Mouse (Mus musculus) midbrain, postnatal 0 days (tissue): ENCODE results near the gene Gpr137. TPM values are rescaled to one million over a fixed set of nuclear protein-coding genes. Genes with fewer than 3 reads are reported as not detected.
A peak's percentile ranks its signal among the peaks of the same experiment; 100 is the strongest.
"Not testable (repeated sequence)": the region's sequence is repeated elsewhere in the genome, so short reads cannot be mapped to it uniquely, and the experiment has no call there.

Source experiments
- ATAC-seq: fragments of 200-750 bp; cut with Nextera tagmentation; 2 replicates; pipeline ENCODE4 v1.8.0; 2017; ENCODE audit warnings: moderate number of reproducible peaks, mild to moderate bottlenecking, moderate TSS enrichment, moderate library complexity; ENCODE audit not compliant: low FRiP score
- DNase-seq: peaks from one replicate; pipeline ENCODE4 v3.0.0-alpha.2; 2015; ENCODE audit warnings: low spot score
- H3K27ac ChIP-seq: fragments of 300-500 bp; sonication (generic); 2 replicates; pipeline ENCODE4 v1.5.1; 2014; ENCODE audit warnings: low read depth, mild to moderate bottlenecking, low read length, mixed read lengths
- H3K27me3 ChIP-seq: fragments of 300-500 bp; sonication (generic); 2 replicates; pipeline ENCODE4 v1.6.1; 2014; ENCODE audit warnings: low read length, control low read depth, mixed read lengths; ENCODE audit not compliant: insufficient read depth
- H3K36me3 ChIP-seq: fragments of 300-500 bp; sonication (generic); 2 replicates; pipeline ENCODE4 v1.6.1; 2014; ENCODE audit warnings: low read length, control low read depth, mixed read lengths; ENCODE audit not compliant: insufficient read depth
- H3K4me1 ChIP-seq: fragments of 300-500 bp; sonication (generic); 2 replicates; pipeline ENCODE4 v1.6.1; 2014; ENCODE audit warnings: mild to moderate bottlenecking, control low read depth, antibody characterized with exemption, low read length, mixed read lengths; ENCODE audit not compliant: insufficient read depth
- H3K4me2 ChIP-seq: fragments of 300-500 bp; sonication (generic); 2 replicates; pipeline ENCODE4 v1.6.1; 2014; ENCODE audit warnings: low read depth, mild to moderate bottlenecking, low read length, mixed read lengths; ENCODE audit not compliant: poor library complexity, severe bottlenecking
- H3K4me3 ChIP-seq: fragments of 300-500 bp; sonication (generic); 2 replicates; pipeline ENCODE4 v1.5.1; 2014; ENCODE audit warnings: low read depth, mild to moderate bottlenecking, low read length, moderate library complexity
- H3K9ac ChIP-seq: fragments of 300-500 bp; sonication (generic); replicated peaks from 2 replicates; pipeline ENCODE4 v1.6.1; 2014; ENCODE audit warnings: mild to moderate bottlenecking, low read length, moderate library complexity, mixed read lengths; ENCODE audit not compliant: poor library complexity, severe bottlenecking
- H3K9me3 ChIP-seq: fragments of 300-500 bp; sonication (generic); 2 replicates; pipeline ENCODE4 v1.6.1; 2016; ENCODE audit warnings: low read length, control low read depth
- CTCF ChIP-seq: IDR thresholded peaks from 2 replicates; pipeline ENCODE4 v1.5.1; 2016; ENCODE audit warnings: antibody characterized with exemption, mild to moderate bottlenecking
- WGBS: fragments of 180-500 bp; shearing (Covaris S2); extraction: QIAGEN DNeasy Blood & Tissue Kit; methylation state at CpG from one replicate; pipeline ENCODE4 v1.1.7; 2014; 5-methylcytosine and 5-hydroxymethylcytosine counted together
- polyA plus RNA-seq: library from polyadenylated mRNA; unstranded; fragments of >200 nt; fragmentation: Nextera tagmentation; extraction: Ambion mirVana; gene quantifications from 2 replicates; pipeline ENCODE4 v1.2.1, GENCODE M21; 2015
- total RNA-seq: library from RNA; depleted of rRNA; stranded (reverse); fragments of >200 nt; gene quantifications from 2 replicates; pipeline ENCODE4 v1.2.3, GENCODE M21; 2014; rRNA removed

Gpr137 gene
- total RNA-seq = 88.5 and 101 TPM in 2 replicates
- 77.6 and 78.8 TPM in 2 replicates for polyA plus RNA-seq

DNA sequence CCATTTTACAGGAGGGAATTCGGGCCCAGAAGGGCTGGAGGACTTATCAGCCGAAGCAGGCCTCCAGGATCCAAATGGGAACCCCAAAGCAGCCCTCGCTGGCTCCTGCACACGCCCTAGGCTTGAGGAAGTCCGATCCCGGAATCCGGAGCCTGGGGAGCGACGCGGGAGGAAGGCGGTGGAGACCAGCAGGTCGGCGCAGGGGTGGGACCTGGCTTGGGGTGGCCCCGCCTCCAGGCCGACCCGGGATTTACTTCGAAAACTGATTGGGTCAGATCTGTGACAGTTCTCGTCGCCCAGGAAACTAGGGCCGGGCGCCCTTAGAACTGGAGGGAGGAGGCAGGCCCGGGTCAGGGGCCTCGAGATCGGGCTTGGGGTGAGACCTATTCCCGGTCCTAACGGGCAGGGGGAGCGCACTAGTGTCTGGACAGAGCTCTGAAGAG, at the start of gene Gpr137:
Gpr137 (minus strand) TSS at position 232 of the 443 bp plus-strand sequence.
- peak within 1 kb of the TSS; percentile 95 for H3K27ac ChIP-seq
- DNase-seq (peak; percentile 93), ATAC-seq (peak; percentile 82)
- peaks cover 19% of the 10 kb centered on the region for H3K4me1 ChIP-seq
- no peaks in the 10 kb centered on the region for H3K27me3 ChIP-seq
- H3K9me3 ChIP-seq = no peaks in the 10 kb centered on the region
- H3K36me3 ChIP-seq = peaks cover 8% of the 10 kb centered on the region
- TF ChIP-seq CTCF = no peak
- peak within 1 kb of the TSS; percentile 92 for H3K4me3 ChIP-seq
- H3K4me2 ChIP-seq = peak within 1 kb of the TSS; percentile 100
- peak within 1 kb of the TSS; percentile 89 for H3K9ac ChIP-seq
- under 1% methylated on average over 27 of the region's 27 CpGs for WGBS

DNA sequence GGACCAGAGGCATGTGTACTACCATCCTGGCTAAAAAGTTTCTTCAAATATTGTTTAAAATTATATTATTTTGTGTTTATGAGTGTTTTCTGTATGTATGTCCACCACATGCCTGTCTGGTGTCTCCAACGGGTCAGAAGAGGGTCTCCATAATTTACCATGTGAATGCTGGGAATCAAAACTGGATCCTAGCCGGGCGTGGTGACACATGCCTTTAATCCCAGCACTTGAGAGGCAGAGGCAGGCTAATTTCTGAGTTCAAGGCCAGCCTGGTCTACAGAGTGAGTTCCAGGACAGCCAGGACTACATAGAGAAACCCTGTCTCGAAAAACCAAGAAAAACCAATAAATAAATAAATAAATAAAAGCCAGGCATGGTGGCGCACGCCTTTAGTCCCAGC, 48.9 kb upstream of the Gpr137 start:
- not testable (repeated sequence) for H3K4me2 ChIP-seq, H3K9me3 ChIP-seq, H3K27ac ChIP-seq, H3K36me3 ChIP-seq, H3K9ac ChIP-seq, DNase-seq, ATAC-seq, H3K4me3 ChIP-seq, H3K27me3 ChIP-seq
- WGBS = 95% methylated on average over 6 of the region's 6 CpGs
- H3K4me1 ChIP-seq = peaks cover 24% of the 10 kb centered on the region

DNA sequence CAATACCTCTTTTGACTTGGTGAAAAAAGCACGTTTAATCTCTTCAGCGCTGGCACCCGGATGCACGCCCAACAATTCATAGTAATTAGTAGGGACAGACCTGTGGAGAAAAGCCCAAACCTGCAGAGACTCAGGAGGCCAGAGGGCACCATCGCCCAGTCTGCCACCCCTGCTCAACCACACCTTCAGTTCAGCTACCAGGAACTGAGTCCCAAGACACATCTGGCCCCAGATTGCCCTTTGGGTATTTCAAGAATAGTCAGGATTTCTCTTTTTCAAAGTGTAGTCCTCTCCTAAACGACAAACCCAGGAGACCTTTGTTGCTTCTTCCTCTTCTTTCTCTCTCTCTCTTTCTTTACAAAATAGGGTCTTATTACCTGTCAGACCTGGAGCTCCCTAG, 48.4 kb upstream of the Gpr137 start:
- peaks cover 26% of the 10 kb centered on the region for H3K4me1 ChIP-seq

DNA sequence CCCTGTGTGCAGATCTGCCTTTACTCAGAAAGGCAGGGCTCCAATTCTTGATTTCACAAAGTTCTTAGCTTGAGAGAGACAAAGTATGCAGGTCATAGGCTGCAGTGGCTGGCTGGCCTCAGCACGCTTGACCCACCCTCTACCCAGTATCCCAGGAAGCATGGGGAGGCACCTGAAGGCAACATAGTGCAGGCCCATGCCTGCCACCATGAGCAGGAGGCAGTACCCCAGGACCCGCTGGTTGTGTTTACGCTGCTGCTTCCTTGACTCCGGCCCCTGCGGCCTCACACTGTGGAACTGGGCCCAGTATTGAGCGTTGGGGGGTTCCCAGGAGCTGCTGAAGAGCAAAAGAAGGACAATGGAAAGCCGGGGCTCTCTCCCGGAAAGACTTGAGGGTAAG, 47.0 kb upstream of the Gpr137 start:
- Histone ChIP-seq H3K36me3 (0 out of 2 replicates have a peak, but pooled peaks cover 9% of the 10 kb centered on the region), H3K4me1 (peaks cover 15% of the 10 kb centered on the region), H3K27me3 (no peaks in the 10 kb centered on the region), H3K4me2 (no peak overlapping the region), H3K4me3 (no peak overlapping the region), H3K9ac (no peak overlapping the region), H3K27ac (no peak overlapping the region), H3K9me3 (no peaks in the 10 kb centered on the region)
- WGBS = 87% methylated on average over 8 of the region's 8 CpGs
- no peak for TF ChIP-seq CTCF
- ATAC-seq (no peak), DNase-seq (no peak)

More for the DNA sequence above, 48.4 kb upstream of the Gpr137 start:
- Histone ChIP-seq H3K9me3 (no peaks in the 10 kb centered on the region), H3K4me2 (no peak overlapping the region), H3K36me3 (no peaks in the 10 kb centered on the region), H3K9ac (no peak overlapping the region), H3K4me3 (no peak overlapping the region), H3K27me3 (no peaks in the 10 kb centered on the region), H3K27ac (no peak overlapping the region)
- DNase-seq = no peak
- ATAC-seq = no peak
- TF ChIP-seq CTCF = no peak
- 88% methylated on average over 6 of the region's 6 CpGs for WGBS

DNA sequence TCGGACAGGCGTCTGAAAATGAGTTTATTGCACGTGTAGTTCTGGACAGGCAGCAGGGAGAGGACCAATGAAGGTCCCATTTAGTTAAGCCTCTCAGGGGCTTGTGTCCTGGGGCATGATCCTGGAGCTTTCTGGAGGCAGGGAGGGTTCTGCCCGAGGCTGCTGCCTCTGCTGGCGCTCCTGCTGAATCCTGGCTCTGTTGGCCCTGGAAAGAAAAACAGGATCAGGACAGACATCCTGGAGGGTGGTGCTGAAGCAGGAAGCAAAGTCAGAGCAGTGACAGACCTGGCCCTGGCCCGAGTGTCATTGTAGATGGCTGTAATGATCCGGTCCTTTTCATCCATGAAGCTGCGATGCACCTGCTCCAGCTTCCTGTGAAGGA, 45.6 kb upstream of the Gpr137 start:
- peak overlapping the region; percentile 61 for H3K4me3 ChIP-seq
- H3K9me3 ChIP-seq = no peaks in the 10 kb centered on the region
- H3K9ac ChIP-seq = peak overlapping the region; percentile 89
- H3K4me2 ChIP-seq = peak overlapping the region; percentile 74
- TF ChIP-seq CTCF = no peak
- no peak for DNase-seq
- ATAC-seq = no peak
- 4% methylated on average over 8 of the region's 8 CpGs for WGBS
- H3K36me3 ChIP-seq = 0 out of 2 replicates have a peak, but pooled peaks cover 9% of the 10 kb centered on the region
- no peaks in the 10 kb centered on the region for H3K27me3 ChIP-seq
- peaks cover 11% of the 10 kb centered on the region for H3K4me1 ChIP-seq
- H3K27ac ChIP-seq = peak overlapping the region; percentile 80; the same call in 1 of the 2 replicates

DNA sequence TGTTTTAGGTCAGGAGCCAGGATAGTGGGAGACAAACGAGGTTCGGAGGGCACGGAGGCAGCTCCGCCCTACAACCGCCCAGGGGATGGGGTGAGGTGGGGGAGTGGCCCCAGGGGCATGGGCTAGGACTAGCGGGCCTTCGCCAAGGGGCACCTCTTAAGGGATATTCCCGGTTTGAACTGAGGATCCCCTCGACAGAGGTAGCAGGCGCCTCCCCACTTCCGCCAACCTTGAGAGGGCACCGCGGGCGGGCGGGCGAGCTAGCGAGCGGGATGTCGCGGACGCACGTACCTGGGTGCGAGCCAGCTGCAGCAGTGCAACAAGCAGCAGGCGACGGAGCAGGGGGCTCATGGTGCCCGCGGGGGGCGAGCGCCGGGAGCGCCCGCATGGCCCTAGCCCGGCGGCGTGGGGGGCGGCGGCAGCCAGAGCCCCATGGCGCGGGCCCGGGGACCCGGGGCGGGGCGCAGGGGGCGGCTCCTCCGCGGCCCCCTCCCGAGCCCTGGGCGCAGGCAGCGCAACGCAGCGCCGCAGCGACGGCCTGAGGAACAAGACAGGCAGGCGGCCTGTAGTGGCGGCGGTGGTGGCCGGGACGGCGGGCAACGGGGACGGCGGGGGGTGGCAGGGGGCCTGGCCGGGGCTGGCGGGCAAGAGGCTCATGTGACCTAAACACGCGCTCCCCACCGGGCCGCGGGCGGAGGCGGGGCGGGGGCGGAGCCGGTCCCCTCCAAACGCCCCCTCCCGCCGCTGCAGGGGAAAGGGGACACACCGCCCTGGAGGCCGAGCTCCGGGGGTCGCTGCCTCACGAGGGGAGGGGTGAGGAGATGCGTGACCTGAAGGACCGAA, 45.0 kb upstream of the Gpr137 start, which contains the start of gene Vegfb:
Vegfb (minus strand) TSS at position 591 of the 843 bp plus-strand sequence.
- TF ChIP-seq CTCF = no peak
- Histone ChIP-seq H3K4me3 (peak within 1 kb of the TSS; percentile 61), H3K9me3 (no peaks in the 10 kb centered on the region), H3K9ac (peak within 1 kb of the TSS; percentile 89), H3K4me2 (peak within 1 kb of the TSS; percentile 74), H3K4me1 (peaks cover 9% of the 10 kb centered on the region), H3K27ac (peak within 1 kb of the TSS; percentile 80), H3K27me3 (no peaks in the 10 kb centered on the region), H3K36me3 (0 out of 2 replicates have a peak, but pooled peaks cover 12% of the 10 kb centered on the region)
- WGBS = under 1% methylated on average over 54 of the region's 85 CpGs
- peak; percentile 52 for DNase-seq
- peak; percentile 57 for ATAC-seq
